Mouse (Mus musculus) heart, postnatal 14 days (tissue): ENCODE measurements at regions not wholly inside any gene's neighbourhood (a gene's known extent, or its start where the extent isn't known, plus 50 kb on each side); places are given as distances from the start of the nearest gene placed in this dataset.

Source experiments
- DNase-seq, 2 experiments: peaks; one replicate each; pipeline ENCODE4 v3.0.0; 2021 to 2022
- intact Hi-C: fragments of 180-260 bp; cut with DNase I; formaldehyde crosslinking; loops from one replicate; pipeline ENCODE4 v1.15.1; 2025

GRCm38 (mm10) chr15:6934564-6934980 lies 59.8 kb upstream of the Osmr start:
- no peak for DNase-seq
- intact Hi-C loops: loop anchor here (5.0 kb wide), 1 partner anchor 108 kb away; no protein-coding TSS in a partner anchor

- intact Hi-C loops: no loop called here
Observed at GRCm38 (mm10) chr15:6941491-6941890, 66.7 kb upstream of the Osmr start.

GRCm38 (mm10) chr15:6949236-6949635 lies 74.5 kb upstream of the Osmr start:
- intact Hi-C loops: no loop called here

More at GRCm38 (mm10) chr15:6941491-6941890, 66.7 kb upstream of the Osmr start:
- no peak for DNase-seq

GRCm38 (mm10) chr15:6949686-6950085 lies 74.9 kb upstream of the Osmr start:
- DNase-seq: no peak
- intact Hi-C loops: no loop called here

More at GRCm38 (mm10) chr15:6949236-6949635, 74.5 kb upstream of the Osmr start:
- no peak for DNase-seq

GRCm38 (mm10) chr15:6950503-6950902 lies 75.7 kb upstream of the Osmr start:
- intact Hi-C loops: no loop called here
- no peak for DNase-seq

GRCm38 (mm10) chr15:6953556-6953955 lies 78.8 kb upstream of the Osmr start:
- intact Hi-C loops: no loop called here
- DNase-seq: no peak

- intact Hi-C loops: no loop called here
- DNase-seq: no peak
Observed at GRCm38 (mm10) chr15:6953970-6954791, 79.4 kb upstream of the Osmr start.

GRCm38 (mm10) chr15:6959911-6960310 lies 85.1 kb upstream of the Osmr start:
- intact Hi-C loops: no loop called here
- DNase-seq: no peak

- DNase-seq: no peak
- intact Hi-C loops: no loop called here
Observed at GRCm38 (mm10) chr15:6960753-6961746, 86.3 kb upstream of the Osmr start.

- intact Hi-C loops: no loop called here
- DNase-seq: peak; percentile 29 to 37
Observed at GRCm38 (mm10) chr15:6964635-6965034, 89.9 kb upstream of the Osmr start.

- intact Hi-C loops: no loop called here
Observed at GRCm38 (mm10) chr15:6965446-6965845, 90.7 kb upstream of the Osmr start.

GRCm38 (mm10) chr15:6974410-6974809 lies 99.6 kb upstream of the Osmr start:
- intact Hi-C loops: no loop called here
- no peak for DNase-seq

More at GRCm38 (mm10) chr15:6965446-6965845, 90.7 kb upstream of the Osmr start:
- DNase-seq: no peak

- no peak for DNase-seq
- intact Hi-C loops: no loop called here
Observed at GRCm38 (mm10) chr15:6981430-6981829, 106.7 kb upstream of the Osmr start.

- no peak for DNase-seq
- intact Hi-C loops: no loop called here
Observed at GRCm38 (mm10) chr15:6983320-6983719, 107.1 kb upstream of the Lifr start.

GRCm38 (mm10) chr15:6988187-6988586 lies 102.2 kb upstream of the Lifr start:
- intact Hi-C loops: no loop called here

GRCm38 (mm10) chr15:6989094-6989493 lies 101.3 kb upstream of the Lifr start:
- no peak for DNase-seq
- intact Hi-C loops: no loop called here

More at GRCm38 (mm10) chr15:6988187-6988586, 102.2 kb upstream of the Lifr start:
- DNase-seq: peak in 1 of 2 experiments; percentile 53

- DNase-seq: no peak
- intact Hi-C loops: no loop called here
Observed at GRCm38 (mm10) chr15:6993226-6993625, 97.2 kb upstream of the Lifr start.

- DNase-seq: no peak
- intact Hi-C loops: no loop called here
Observed at GRCm38 (mm10) chr15:6995246-6995645, 95.2 kb upstream of the Lifr start.

- no peak for DNase-seq
- intact Hi-C loops: no loop called here
Observed at GRCm38 (mm10) chr15:6997871-6998270, 92.5 kb upstream of the Lifr start.

GRCm38 (mm10) chr15:6998576-6999070 lies 91.8 kb upstream of the Lifr start:
- intact Hi-C loops: no loop called here
- no peak for DNase-seq

GRCm38 (mm10) chr15:6999667-7000066 lies 90.7 kb upstream of the Lifr start:
- intact Hi-C loops: no loop called here
- DNase-seq: no peak
